Mouse (Mus musculus): ENCODE measurements around the gene Gm10912. TPM values are rescaled to one million over a fixed set of nuclear protein-coding genes. Genes with fewer than 3 reads are reported as not detected.
"Not testable (repeated sequence)": the region's sequence is repeated elsewhere in the genome, so short reads cannot be mapped to it uniquely, and the experiment has no call there.

Gm10912 gene
- not detected in 2 replicates for polyA plus RNA-seq (2012; rRNA removed)

DNA sequence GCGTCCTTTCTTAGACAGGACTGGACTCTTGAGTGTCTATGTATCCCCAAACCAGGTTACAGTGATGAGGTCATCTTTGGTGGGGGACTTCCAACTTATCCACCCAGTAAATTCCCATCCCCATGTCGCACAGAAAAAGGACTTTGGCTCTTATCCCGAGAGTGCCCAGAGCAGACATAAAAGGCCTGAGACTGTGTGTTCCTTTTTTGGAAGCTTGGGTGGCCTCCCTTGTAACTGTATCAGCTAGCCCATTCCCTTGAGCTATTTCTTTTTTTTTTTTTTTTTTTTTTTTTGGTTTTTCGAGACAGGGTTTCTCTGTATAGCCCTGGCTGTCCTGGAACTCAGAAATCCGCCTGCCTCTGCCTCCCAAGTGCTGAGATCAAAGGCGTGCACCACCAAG, at the start of gene Gm10912:
Gm10912 (plus strand) TSS at position 301 of the 400 bp plus-strand sequence.
- not testable (repeated sequence) for DNase-seq (ENCODE audit: low read depth, low spot score)
- WGBS: 81% methylated on average over 6 of the region's 6 CpGs

- 79% methylated on average over 7 of the region's 7 CpGs for WGBS
- DNase-seq (ENCODE audit: low read depth, low spot score): no peak
Observed at GRCm38 (mm10) chr2:104023096-104023495, 42.5 kb upstream of the Gm10912 start.

- WGBS: 92% methylated on average over 4 of the region's 4 CpGs
- no peak for DNase-seq (ENCODE audit: low read depth, low spot score)
Observed at GRCm38 (mm10) chr2:104024656-104025055, 41.0 kb upstream of the Gm10912 start.

DNA sequence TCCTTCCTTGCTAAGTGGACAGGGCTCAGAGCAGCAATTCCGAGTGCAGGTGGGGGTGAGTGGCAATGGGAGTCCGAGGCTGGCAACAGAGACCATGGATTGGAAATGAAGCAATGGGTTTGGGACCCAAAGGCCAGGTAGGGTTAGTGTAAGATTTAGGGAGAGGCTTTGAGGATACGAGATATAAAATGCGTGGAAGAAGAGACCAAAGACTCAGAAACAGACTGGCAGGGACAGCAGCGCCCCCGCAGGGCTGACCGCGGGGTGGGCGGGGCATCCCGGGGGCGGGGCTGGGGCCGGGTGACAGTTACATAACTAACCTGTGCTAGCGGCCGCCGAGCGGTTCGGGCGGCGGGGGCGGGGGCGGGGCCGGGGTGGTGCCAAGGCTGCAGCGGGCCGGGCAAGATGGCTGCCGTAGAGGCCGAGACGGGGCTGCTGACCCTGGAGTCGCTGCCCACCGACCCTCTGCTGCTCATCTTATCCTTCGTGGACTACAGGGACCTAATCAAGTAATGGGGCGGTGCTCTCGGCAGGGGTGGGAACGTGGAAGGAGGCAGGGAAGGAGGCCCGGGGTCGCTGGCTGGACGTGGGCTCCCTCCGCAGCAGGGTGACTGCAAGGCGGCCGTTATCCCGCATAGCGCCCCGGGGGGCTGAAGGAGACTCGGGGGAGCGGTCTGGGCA, 38.0 kb upstream of the Gm10912 start, which contains the start of gene Fbxo3:
Fbxo3 (plus strand) TSS at position 264 of the 681 bp plus-strand sequence.
- DNase-seq (ENCODE audit: low read depth, low spot score): no peak
- 1% methylated on average over 44 of the region's 44 CpGs for WGBS

- DNase-seq (ENCODE audit: low read depth, low spot score): no peak
Observed at GRCm38 (mm10) chr2:104028139-104028723, 37.4 kb upstream of the Gm10912 start, which contains the start of gene 4931422A03Rik. TSS of gene 4931422A03Rik (minus strand) at chr2:104028361.

DNA sequence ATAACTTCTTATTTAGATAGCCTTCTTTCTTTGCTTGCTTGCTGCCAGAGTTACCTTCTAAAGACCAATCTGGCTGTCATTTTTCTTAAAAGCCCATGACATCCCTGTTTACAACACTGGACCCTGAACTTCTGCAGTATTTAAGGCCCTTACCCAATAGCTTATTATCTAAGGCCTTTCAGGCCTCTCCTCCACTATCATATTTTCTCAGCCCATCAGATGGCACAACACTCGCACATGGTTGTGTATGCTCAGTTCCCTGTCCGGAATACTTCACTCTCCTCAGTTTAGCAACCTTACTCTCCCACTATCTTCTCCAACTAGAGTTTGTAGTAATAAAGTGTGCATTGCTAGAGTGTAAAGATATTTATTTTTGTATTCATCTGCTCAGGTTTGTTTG, 36.6 kb upstream of the Gm10912 start:
- DNase-seq (ENCODE audit: low read depth, low spot score): no peak
- WGBS: 49% methylated on average over 2 of the region's 2 CpGs

More at GRCm38 (mm10) chr2:104028139-104028723, 37.4 kb upstream of the Gm10912 start, which contains the start of gene 4931422A03Rik:
- under 1% methylated on average over 32 of the region's 32 CpGs for WGBS

DNA sequence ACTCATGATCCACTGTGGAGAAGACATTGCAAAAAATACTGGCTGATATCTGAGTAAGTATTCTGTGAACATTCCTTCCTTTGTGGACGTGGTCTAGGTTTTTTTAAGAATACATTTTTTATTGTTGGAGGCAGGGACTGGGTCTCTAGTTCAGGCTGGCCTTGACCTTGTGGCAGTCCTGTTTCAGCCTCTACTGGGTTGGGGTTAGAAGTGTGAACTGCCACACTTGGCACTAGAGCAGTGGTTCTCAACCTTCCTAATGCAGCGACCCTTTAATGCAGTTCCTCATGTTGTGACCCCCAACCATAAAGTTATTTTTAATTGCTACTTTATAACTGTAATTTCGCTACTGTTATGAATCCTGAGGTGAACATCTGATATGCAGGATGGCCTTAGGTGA, 35.2 kb upstream of the Gm10912 start:
- 71% methylated on average over 3 of the region's 3 CpGs for WGBS

DNA sequence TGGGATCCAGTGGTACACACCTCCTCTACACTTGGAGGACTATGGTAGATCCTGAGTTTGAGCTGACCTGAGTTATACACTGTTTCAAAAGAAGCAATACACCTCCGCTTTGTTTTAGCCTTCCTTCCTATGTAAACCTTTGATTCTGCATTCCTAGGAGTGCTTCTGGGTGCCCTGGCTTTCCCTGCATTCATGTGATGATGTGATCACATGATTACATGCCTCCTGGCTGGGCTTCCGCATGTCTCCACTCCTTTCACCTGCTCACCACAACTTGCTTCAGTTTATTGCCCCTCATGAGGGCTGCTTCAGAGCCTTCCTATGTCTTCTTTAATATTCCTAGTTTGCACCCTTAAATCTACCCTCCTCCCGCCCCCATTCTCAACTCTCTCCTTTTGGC, 33.6 kb upstream of the Gm10912 start:
- no peak for DNase-seq (ENCODE audit: low read depth, low spot score)
- 90% methylated on average over 3 of the region's 3 CpGs for WGBS

More for the DNA sequence above, 35.2 kb upstream of the Gm10912 start:
- DNase-seq (ENCODE audit: low read depth, low spot score): no peak

- DNase-seq (ENCODE audit: low read depth, low spot score): no peak
- WGBS: 38% methylated on average over 3 of the region's 3 CpGs
Observed at GRCm38 (mm10) chr2:104034832-104035472, 30.7 kb upstream of the Gm10912 start.

DNA sequence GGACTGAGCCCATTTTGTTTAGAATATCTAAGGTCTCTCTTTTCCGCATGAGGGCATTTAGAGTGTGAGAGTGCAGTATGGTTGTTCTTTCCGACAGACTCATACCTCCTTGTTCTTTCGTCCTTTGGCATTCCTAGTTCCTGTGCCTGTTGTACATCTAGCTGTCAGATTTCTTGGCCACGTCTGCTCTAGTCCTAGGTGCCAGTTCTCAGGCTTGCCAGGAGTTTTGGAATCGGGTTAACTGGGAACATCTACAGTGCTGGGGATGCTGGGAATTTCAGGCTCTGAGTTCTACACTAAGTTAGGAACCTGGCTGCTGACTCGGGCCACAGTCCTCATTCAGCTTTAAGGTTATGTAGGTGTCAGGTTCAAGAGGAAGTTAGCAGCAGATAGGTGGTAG, 30.0 kb upstream of the Gm10912 start:
- 82% methylated on average over 6 of the region's 6 CpGs for WGBS
- no peak for DNase-seq (ENCODE audit: low read depth, low spot score)

- no peak for DNase-seq (ENCODE audit: low read depth, low spot score)
Observed at GRCm38 (mm10) chr2:104036316-104036715, 29.3 kb upstream of the Gm10912 start.

DNA sequence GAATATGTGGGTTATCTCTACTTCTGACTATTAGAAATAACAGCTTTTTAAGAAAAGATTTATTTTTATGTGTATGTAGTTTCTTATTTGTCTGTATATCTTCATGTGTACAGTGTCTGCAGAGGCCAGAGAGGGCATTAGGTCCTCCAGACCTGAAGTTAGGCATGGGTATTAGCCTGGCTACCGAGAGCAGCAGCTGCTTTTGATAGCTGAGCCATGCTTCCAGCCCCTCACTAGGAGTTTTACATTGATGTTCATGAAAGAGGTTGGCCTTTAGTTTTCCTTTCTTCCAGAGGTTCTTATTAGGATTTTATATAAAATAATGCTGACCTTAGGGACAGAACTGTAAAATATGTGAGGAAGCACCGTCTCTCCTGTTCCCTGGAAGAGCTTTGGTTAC, 27.4 kb upstream of the Gm10912 start:
- 82% methylated on average over 2 of the region's 2 CpGs for WGBS
- no peak for DNase-seq (ENCODE audit: low read depth, low spot score)

More at GRCm38 (mm10) chr2:104036316-104036715, 29.3 kb upstream of the Gm10912 start:
- 71% methylated on average over 3 of the region's 3 CpGs for WGBS

- WGBS: 33% methylated on average over 5 of the region's 5 CpGs
- DNase-seq (ENCODE audit: low read depth, low spot score): no peak
Observed at GRCm38 (mm10) chr2:104041632-104042031, 24.0 kb upstream of the Gm10912 start.

GRCm38 (mm10) chr2:104042766-104043165, 22.9 kb upstream of the Gm10912 start:
- DNase-seq (ENCODE audit: low read depth, low spot score): no peak
- 94% methylated on average over 15 of the region's 15 CpGs for whole genome bisulfite sequencing

DNA sequence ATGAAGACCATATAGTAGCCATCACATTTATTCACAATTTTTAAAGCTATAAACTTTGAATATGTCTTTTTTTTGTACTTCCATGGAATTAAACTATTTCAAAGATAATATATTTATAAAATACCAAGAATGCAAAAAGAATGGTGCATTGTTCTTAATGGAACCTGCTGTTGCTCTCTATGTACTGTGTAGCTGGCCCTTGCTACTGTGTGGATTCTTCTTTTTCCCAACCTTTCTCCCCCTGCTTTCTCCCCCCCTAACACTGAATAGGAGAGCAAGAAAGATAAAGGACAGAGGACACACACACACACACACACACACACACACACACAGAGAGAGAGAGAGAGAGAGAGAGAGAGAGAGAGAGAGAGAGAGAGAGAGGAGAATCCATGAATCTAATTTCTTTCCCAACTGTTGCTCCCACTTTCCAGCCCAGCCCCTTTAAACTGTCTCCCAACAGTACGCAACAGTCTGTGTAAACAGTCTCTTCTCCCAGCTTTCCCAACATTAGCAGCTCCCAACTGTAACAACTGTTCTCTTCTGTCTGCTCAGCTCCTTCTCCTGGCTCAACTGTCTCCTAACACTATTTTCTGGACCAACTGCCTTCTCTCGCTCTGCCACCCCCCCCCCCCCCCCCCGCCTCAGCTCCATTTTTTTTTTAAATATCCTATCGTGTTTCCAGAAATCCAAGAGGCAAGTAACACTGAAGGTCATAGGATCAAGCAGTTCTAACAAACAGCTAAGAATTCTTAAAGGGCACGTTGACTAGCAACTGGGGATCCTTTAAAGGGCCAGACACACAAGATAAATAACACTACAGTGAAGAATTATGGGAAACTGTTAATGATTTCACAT, 21.8 kb upstream of the Gm10912 start:
- no peak for DNase-seq (ENCODE audit: low read depth, low spot score)

GRCm38 (mm10) chr2:104044479-104045080, 21.0 kb upstream of the Gm10912 start:
- 72% methylated on average over 1 of the region's 1 CpGs for whole genome bisulfite sequencing
- no peak for DNase-seq (ENCODE audit: low read depth, low spot score)

More for the DNA sequence above, 21.8 kb upstream of the Gm10912 start:
- 59% methylated on average over 5 of the region's 5 CpGs for WGBS

- WGBS: 88% methylated on average over 1 of the region's 1 CpGs
- no peak for DNase-seq (ENCODE audit: low read depth, low spot score)
Observed at GRCm38 (mm10) chr2:104058381-104058780, 7.2 kb upstream of the Gm10912 start.

- DNase-seq (ENCODE audit: low read depth, low spot score): no peak
- 91% methylated on average over 4 of the region's 4 CpGs for WGBS
Observed at GRCm38 (mm10) chr2:104058954-104059353, 6.7 kb upstream of the Gm10912 start.

DNA sequence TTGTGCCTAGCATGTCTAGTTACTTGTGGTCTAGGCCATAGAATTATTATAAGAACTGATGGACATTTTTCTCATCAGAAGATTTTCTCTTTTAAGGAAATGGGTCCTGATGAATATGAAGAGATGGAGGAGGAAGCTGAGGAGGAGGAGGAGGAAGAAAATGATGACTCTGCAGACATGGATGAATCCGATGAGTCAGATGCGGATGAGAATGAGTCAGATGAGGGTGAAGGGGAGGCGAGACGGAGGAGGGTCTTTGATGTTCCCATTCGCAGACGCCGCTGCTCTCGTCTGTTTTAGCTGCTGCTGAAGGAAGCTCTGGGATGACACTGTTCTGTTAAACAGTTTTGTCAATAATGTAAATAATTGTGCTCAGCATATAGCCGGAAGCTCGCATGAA, 5.8 kb upstream of the Gm10912 start:
- WGBS: 79% methylated on average over 10 of the region's 10 CpGs
- DNase-seq (ENCODE audit: low read depth, low spot score): no peak

Measured in large intestine, adult 2 months (tissue).